Mouse (Mus musculus) heart, postnatal 0 days (tissue): ENCODE data around the gene Kmt5c. TPM values are rescaled to one million over a fixed set of nuclear protein-coding genes. Genes with fewer than 3 reads are reported as not detected.

Experiments used
- ATAC-seq: fragments of 200-750 bp; cut with Nextera tagmentation; 2 replicates; pipeline ENCODE4 v1.8.0; 2017; ENCODE audit warnings: low read depth, moderate number of reproducible peaks, moderate library complexity; ENCODE audit not compliant: insufficient read depth
- DNase-seq: peaks from one replicate; pipeline ENCODE4 v3.0.0-alpha.2; 2016; ENCODE audit warnings: low spot score
- H3K27ac ChIP-seq: fragments of 300-500 bp; sonication (generic); 2 replicates; pipeline ENCODE4 v1.5.1; 2014; ENCODE audit warnings: low read depth, mild to moderate bottlenecking
- H3K27me3 ChIP-seq: fragments of 300-500 bp; sonication (generic); 2 replicates; pipeline ENCODE4 v1.6.1; 2014; ENCODE audit warnings: low read length, mixed read lengths; ENCODE audit not compliant: control insufficient read depth, insufficient read depth
- H3K36me3 ChIP-seq: fragments of 300-500 bp; sonication (generic); replicated peaks from 2 replicates; pipeline ENCODE4 v1.6.1; 2014; ENCODE audit warnings: low read length, mixed read lengths; ENCODE audit not compliant: control insufficient read depth, insufficient read depth
- H3K4me1 ChIP-seq: fragments of 300-500 bp; sonication (generic); 2 replicates; pipeline ENCODE4 v1.6.1; 2014; ENCODE audit warnings: antibody characterized with exemption; ENCODE audit not compliant: control insufficient read depth, insufficient read depth
- H3K4me2 ChIP-seq: fragments of 300-500 bp; sonication (generic); 2 replicates; pipeline ENCODE4 v1.6.1; 2014; ENCODE audit warnings: low read depth, mild to moderate bottlenecking, low read length, moderate library complexity
- H3K4me3 ChIP-seq: fragments of 300-500 bp; sonication (generic); 2 replicates; pipeline ENCODE4 v1.5.1; 2014; ENCODE audit warnings: low read depth, low read length
- H3K9ac ChIP-seq: fragments of 300-500 bp; sonication (generic); replicated peaks from 2 replicates; pipeline ENCODE4 v1.6.1; 2014; ENCODE audit warnings: low read depth, low read length, mixed read lengths
- H3K9me3 ChIP-seq: fragments of 300-500 bp; sonication (generic); replicated peaks from 2 replicates; pipeline ENCODE4 v1.6.1; 2016; ENCODE audit warnings: low read length; ENCODE audit not compliant: control insufficient read depth
- CTCF ChIP-seq: IDR thresholded peaks from 2 replicates; pipeline ENCODE4 v1.5.1; 2016; ENCODE audit warnings: antibody characterized with exemption, control low read depth, low read depth
- EP300 ChIP-seq: IDR thresholded peaks from 2 replicates; pipeline ENCODE4 v1.6.1; 2016; ENCODE audit warnings: antibody characterized with exemption, low read depth
- WGBS: fragments of 180-500 bp; shearing (Covaris S2); extraction: QIAGEN DNeasy Blood & Tissue Kit; methylation state at CpG from one replicate; pipeline ENCODE4 v1.1.7; 2014; 5-methylcytosine and 5-hydroxymethylcytosine counted together
- polyA plus RNA-seq: library from polyadenylated mRNA; unstranded; fragments of >200 nt; fragmentation: Nextera tagmentation; extraction: Ambion mirVana; gene quantifications from 2 replicates; pipeline ENCODE4 v1.2.1, GENCODE M21; 2015
- total RNA-seq: library from RNA; depleted of rRNA; stranded (reverse); fragments of >200 nt; gene quantifications from 2 replicates; pipeline ENCODE4 v1.2.3, GENCODE M21; 2014; ENCODE audit warnings: low replicate concordance

Gene Kmt5c
- total and polyA plus RNA-seq, 2 experiments from 2014 or later: 38.3 to 62.9 TPM

GRCm38 (mm10) chr7:4776861-4777830 is 37.2 kb downstream of the Kmt5c start:
- ATAC-seq: peak; percentile 39
- DNase-seq: no peak
- Histone ChIP-seq H3K4me3 (peak overlapping the region; percentile 36), H3K4me2 (peak overlapping the region; percentile 55), H3K4me1 (no peaks in the 10 kb centered on the region), H3K36me3 (no peaks in the 10 kb centered on the region), H3K9me3 (no peaks in the 10 kb centered on the region; the same call in 1 of the 2 replicates), H3K27me3 (peaks cover 61% of the 10 kb centered on the region), H3K9ac (0 out of 2 replicates have a peak overlapping the region, but pooled peaks have one; percentile 18), H3K27ac (no peak overlapping the region)
- 1% methylated on average over 41 of the region's 56 CpGs for WGBS
- TF ChIP-seq EP300 (no peak), CTCF (no peak)

- Histone ChIP-seq H3K27ac (no peak overlapping the region), H3K9me3 (no peaks in the 10 kb centered on the region), H3K4me1 (no peaks in the 10 kb centered on the region), H3K4me3 (no peak overlapping the region), H3K4me2 (no peak overlapping the region), H3K27me3 (peaks cover 61% of the 10 kb centered on the region), H3K9ac (no peak overlapping the region), H3K36me3 (no peaks in the 10 kb centered on the region)
- 6% methylated on average over 19 of the region's 20 CpGs for WGBS
- no peak for TF ChIP-seq CTCF
- no peak for TF ChIP-seq EP300
- DNase-seq: no peak
- no peak for ATAC-seq
Measured at GRCm38 (mm10) chr7:4777851-4778637, 38.1 kb downstream of the Kmt5c start.

- H3K4me1 ChIP-seq: no peaks in the 10 kb centered on the region
- ATAC-seq: 0 out of 2 replicates have a peak, but pooled peaks have one; percentile 15
- no peaks in the 10 kb centered on the region for H3K36me3 ChIP-seq
- DNase-seq: no peak
- H3K27me3 ChIP-seq: peaks cover 54% of the 10 kb centered on the region
- WGBS: 31% methylated on average over 5 of the region's 5 CpGs
- no peak overlapping the region for H3K4me2 ChIP-seq
- TF ChIP-seq CTCF (no peak), EP300 (no peak)
- H3K4me3 ChIP-seq: no peak overlapping the region
- H3K9ac ChIP-seq: no peak overlapping the region
- no peak overlapping the region for H3K27ac ChIP-seq
- H3K9me3 ChIP-seq: no peaks in the 10 kb centered on the region
Measured at GRCm38 (mm10) chr7:4779921-4780320, 40.0 kb downstream of the Kmt5c start.

DNA sequence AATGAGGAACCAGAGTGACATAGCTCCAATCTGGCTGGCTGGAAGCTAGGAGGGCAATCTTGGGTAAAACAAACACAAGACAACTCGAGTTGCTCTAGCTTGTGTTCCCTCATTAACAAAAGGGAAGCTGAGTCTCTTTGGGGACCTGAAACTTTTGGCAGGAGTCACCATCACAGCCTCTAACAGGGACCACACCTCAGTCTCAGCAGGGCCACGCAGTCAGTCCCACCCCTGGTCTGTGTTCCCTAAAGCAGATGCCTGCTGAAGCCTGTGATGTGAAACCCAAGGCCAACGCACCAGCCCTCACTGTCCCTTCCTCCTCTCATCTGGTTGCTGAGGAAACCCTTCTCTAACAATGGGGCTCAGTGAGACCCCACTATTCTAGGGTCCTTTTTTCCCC is 42.2 kb downstream of the Kmt5c start:
- Histone ChIP-seq H3K4me3 (no peak overlapping the region), H3K9ac (no peak overlapping the region), H3K9me3 (no peaks in the 10 kb centered on the region), H3K27me3 (peaks cover 31% of the 10 kb centered on the region), H3K36me3 (no peaks in the 10 kb centered on the region), H3K4me2 (no peak overlapping the region), H3K27ac (no peak overlapping the region), H3K4me1 (no peaks in the 10 kb centered on the region)
- ATAC-seq (no peak), DNase-seq (no peak)
- TF ChIP-seq EP300 (no peak), CTCF (no peak)
- WGBS: 34% methylated on average over 3 of the region's 3 CpGs

GRCm38 (mm10) chr7:4782759-4783158 is 42.8 kb downstream of the Kmt5c start, which contains the start of the genes Il11 and Tmem190:
Gene Il11, minus strand, starts transcription at chr7:4782859.
Gene Tmem190, plus strand, starts transcription at chr7:4782937.
- DNase-seq (no peak), ATAC-seq (no peak)
- no peak within 1 kb of the TSS for H3K27ac ChIP-seq
- 72% methylated on average over 2 of the region's 2 CpGs for WGBS
- H3K4me3 ChIP-seq: no peak within 1 kb of the TSS
- H3K27me3 ChIP-seq: peaks cover 25% of the 10 kb centered on the region
- H3K9me3 ChIP-seq: no peaks in the 10 kb centered on the region
- no peak within 1 kb of the TSS for H3K9ac ChIP-seq
- H3K36me3 ChIP-seq: no peaks in the 10 kb centered on the region
- TF ChIP-seq CTCF (no peak), EP300 (no peak)
- no peaks in the 10 kb centered on the region for H3K4me1 ChIP-seq
- no peak within 1 kb of the TSS for H3K4me2 ChIP-seq
